Mouse (Mus musculus) C2C12 (cell line): ENCODE data around the gene Sorcs2. TPM values are rescaled to one million over a fixed set of nuclear protein-coding genes. Genes with fewer than 3 reads are reported as not detected.
A peak's percentile ranks its signal among the peaks of the same experiment; 100 is the strongest.

Source experiments
- H3K27me3 ChIP-seq: one replicate; pipeline ENCODE4 v1.6.1; 2011; ENCODE audit not compliant: control insufficient read depth, insufficient read depth, insufficient read length
- H3K36me3 ChIP-seq: one replicate; pipeline ENCODE4 v1.6.1; 2011; ENCODE audit not compliant: control insufficient read depth, insufficient read depth
- H3K4me3 ChIP-seq: one replicate; pipeline ENCODE4 v1.5.1; 2011; ENCODE audit warnings: mild to moderate bottlenecking, control low read depth; ENCODE audit not compliant: poor library complexity, insufficient read depth, severe bottlenecking
- H3K79me2 ChIP-seq: one replicate; pipeline ENCODE4 v1.6.1; 2011; ENCODE audit not compliant: control insufficient read depth, insufficient read depth
- H3K79me3 ChIP-seq: one replicate; pipeline ENCODE4 v1.6.1; 2011; ENCODE audit warnings: low read depth, control low read depth
- H3ac ChIP-seq: one replicate; pipeline ENCODE3; 2011; ENCODE audit warnings: low read depth; ENCODE audit not compliant: control insufficient read depth, insufficient read length
- CEBPB ChIP-seq: IDR thresholded peaks from one replicate; pipeline ENCODE4 v1.6.1; 2011; ENCODE audit warnings: low read depth, mild to moderate bottlenecking, control low read depth, moderate library complexity
- CTCF ChIP-seq: IDR thresholded peaks from one replicate; pipeline ENCODE4 v1.5.1; 2011; ENCODE audit not compliant: control insufficient read depth, insufficient read depth, insufficient read length
- FOSL1 ChIP-seq: IDR thresholded peaks from one replicate; pipeline ENCODE4 v1.8.0; 2011; ENCODE audit warnings: mild to moderate bottlenecking, low read length; ENCODE audit not compliant: poor library complexity, insufficient read depth, severe bottlenecking
- MAX ChIP-seq: IDR thresholded peaks from one replicate; pipeline ENCODE4 v1.6.1; 2011; ENCODE audit warnings: mild to moderate bottlenecking, control low read depth
- MYOD1 ChIP-seq: IDR thresholded peaks from one replicate; pipeline ENCODE4 v1.6.1; 2011; ENCODE audit warnings: low read depth; ENCODE audit not compliant: control insufficient read depth, insufficient read length
- MYOG ChIP-seq: IDR thresholded peaks from one replicate; pipeline ENCODE4 v1.6.1; 2011; ENCODE audit not compliant: control insufficient read depth, insufficient read length; ENCODE audit errors: extremely low read depth
- USF1 ChIP-seq: IDR thresholded peaks from one replicate; pipeline ENCODE4 v1.6.1; 2011; ENCODE audit warnings: low read depth, mild to moderate bottlenecking, control low read depth, moderate library complexity
- polyA plus RNA-seq: library from polyadenylated mRNA; unstranded; fragments of >200 nt; fragmentation: generic; extraction: Trizol; gene quantifications from one replicate; pipeline ENCODE4 v1.2.1, GENCODE M21; 2012; ENCODE audit warnings: missing spikeins

Gene Sorcs2
- polyA plus RNA-seq, 1 experiment: 67.7 TPM

DNA sequence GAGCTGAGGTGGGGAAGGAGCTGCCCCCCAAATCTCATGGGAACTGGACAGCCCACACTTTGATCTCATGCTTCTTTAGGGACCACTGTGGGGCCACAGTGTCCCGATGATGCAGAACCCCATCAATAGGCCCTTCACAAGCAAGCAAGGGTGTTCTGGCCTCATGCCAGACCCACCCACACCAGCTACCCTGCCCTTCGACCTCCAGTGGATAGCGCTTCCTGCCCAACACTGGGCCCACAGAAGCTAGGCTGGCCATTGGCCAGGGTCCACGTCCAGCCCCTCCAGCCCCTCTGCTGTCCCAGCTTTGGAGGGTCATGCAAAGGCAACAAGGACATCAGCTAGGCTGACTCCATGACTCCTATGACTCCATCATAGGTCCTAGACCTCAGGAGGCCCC, 99.9 kb downstream of the Sorcs2 start:
- Histone ChIP-seq H3K79me3 (peaks cover 4% of the 10 kb centered on the region), H3K27me3 (no peaks in the 10 kb centered on the region)
- TF ChIP-seq FOSL1: no peak
- no peak for TF ChIP-seq CTCF
- TF ChIP-seq MAX: no peak
- TF ChIP-seq CEBPB: no peak
- no peak for TF ChIP-seq USF1
- no peak for TF ChIP-seq MYOG
- no peak for TF ChIP-seq MYOD1

DNA sequence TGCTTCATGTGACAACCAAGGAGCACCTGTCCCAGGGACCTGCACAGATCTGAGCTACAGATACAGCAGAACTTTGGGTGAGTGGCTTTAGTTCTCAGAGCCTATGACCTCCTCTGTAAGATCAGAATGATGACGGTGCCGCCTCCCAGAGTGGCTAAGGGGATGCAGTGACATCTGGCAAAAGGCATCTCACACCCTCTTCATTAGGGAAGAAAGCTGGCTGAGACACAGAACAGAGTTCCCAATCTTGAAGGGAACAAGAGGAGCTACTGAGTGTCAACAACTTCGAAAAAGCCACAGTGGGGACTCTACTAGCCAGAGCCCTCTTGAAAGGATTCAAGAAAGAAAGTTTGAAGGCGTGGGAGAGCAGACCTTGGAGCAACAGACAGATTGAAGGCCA, 100.7 kb downstream of the Sorcs2 start:
- Histone ChIP-seq H3ac (no peak overlapping the region), H3K79me3 (peaks cover 4% of the 10 kb centered on the region)
- TF ChIP-seq CEBPB: no peak
- no peak for TF ChIP-seq CTCF
- TF ChIP-seq MYOD1: no peak
- no peak for TF ChIP-seq MAX
- no peak for TF ChIP-seq USF1
- no peak for TF ChIP-seq FOSL1
- TF ChIP-seq MYOG: no peak

More for the DNA sequence above, 99.9 kb downstream of the Sorcs2 start:
- no peak overlapping the region for H3K4me3 ChIP-seq
- no peaks in the 10 kb centered on the region for H3K36me3 ChIP-seq
- peaks cover 6% of the 10 kb centered on the region for H3K79me2 ChIP-seq
- H3ac ChIP-seq: no peak overlapping the region

DNA sequence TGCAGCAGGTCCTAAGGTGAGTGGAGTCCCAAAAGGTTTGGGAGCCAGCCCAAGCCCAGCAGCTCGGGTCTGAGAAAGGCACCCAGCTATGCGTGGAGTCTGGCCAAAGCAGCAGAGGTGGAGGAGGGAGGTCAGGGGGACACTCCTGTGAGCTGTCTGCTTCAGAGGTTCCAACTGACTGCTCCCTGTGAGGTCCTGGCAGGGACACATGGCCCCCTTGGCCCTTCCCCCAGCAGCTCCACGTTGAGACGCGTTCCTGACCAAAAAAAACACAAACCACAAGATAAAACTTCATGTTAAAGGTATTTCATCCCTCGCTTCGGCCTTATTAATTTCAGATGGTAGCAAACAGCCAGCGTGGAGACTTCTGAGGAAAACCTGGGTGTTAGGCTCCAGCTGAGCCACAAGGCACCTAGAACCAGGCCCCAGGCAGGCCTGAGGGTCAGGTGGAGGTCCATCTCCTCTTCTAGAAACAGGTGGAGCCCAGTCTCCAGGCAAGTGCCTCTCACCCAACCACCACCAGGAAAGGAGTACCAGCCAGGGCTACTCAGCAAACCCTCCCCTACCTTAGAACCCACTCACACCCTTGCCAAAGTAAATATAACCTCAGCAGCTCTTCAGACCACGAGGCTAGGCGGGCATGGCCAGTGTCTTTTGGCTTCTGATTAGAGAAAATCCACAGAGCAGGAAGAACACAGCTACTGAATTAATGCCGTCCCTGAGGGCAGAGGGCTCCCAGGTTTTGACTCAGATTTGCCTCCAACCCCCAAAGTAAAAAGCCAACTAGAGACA, 104.6 kb downstream of the Sorcs2 start:
- no peaks in the 10 kb centered on the region for H3K36me3 ChIP-seq
- H3ac ChIP-seq: no peak overlapping the region
- peaks cover 2% of the 10 kb centered on the region for H3K79me3 ChIP-seq
- TF ChIP-seq USF1: no peak
- no peak for TF ChIP-seq CTCF
- no peak for TF ChIP-seq CEBPB
- TF ChIP-seq MYOD1: no peak
- TF ChIP-seq MAX: no peak
- TF ChIP-seq MYOG: no peak
- no peak for TF ChIP-seq FOSL1
- H3K4me3 ChIP-seq: no peak overlapping the region
- H3K79me2 ChIP-seq: no peaks in the 10 kb centered on the region
- H3K27me3 ChIP-seq: no peaks in the 10 kb centered on the region

More for the DNA sequence above, 100.7 kb downstream of the Sorcs2 start:
- Histone ChIP-seq H3K27me3 (no peaks in the 10 kb centered on the region), H3K79me2 (peaks cover 6% of the 10 kb centered on the region), H3K4me3 (no peak overlapping the region), H3K36me3 (no peaks in the 10 kb centered on the region)

GRCm38 (mm10) chr5:36292321-36292720, 105.6 kb downstream of the Sorcs2 start:
- H3K27me3 ChIP-seq: no peaks in the 10 kb centered on the region
- no peaks in the 10 kb centered on the region for H3K79me2 ChIP-seq
- H3K36me3 ChIP-seq: no peaks in the 10 kb centered on the region
- TF ChIP-seq FOSL1 (no peak), CEBPB (no peak), MYOG (no peak), MYOD1 (no peak), USF1 (no peak), CTCF (no peak), MAX (no peak)
- no peak overlapping the region for H3K4me3 ChIP-seq
- H3ac ChIP-seq: no peak overlapping the region
- peaks cover 2% of the 10 kb centered on the region for H3K79me3 ChIP-seq

DNA sequence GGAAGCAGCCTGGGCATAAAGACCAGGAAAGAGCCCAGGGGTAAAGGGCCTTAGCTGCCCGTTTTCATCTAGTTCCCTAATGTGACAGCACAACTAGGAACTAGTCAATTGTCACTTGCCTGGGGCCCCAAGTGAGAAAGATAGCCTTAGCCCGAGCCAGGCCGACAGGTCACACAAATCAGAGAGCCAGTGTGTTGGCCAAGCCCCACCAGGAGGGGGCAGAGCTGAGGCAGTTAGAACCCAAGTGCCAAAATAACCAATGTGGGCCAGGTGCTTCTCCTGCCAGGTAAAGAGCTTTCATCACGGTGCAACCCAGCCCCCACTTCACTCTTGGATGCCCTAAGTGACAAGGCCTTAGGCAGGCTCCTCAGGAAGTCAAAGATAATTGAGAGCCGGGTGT, 106.7 kb downstream of the Sorcs2 start:
- TF ChIP-seq USF1 (no peak), MAX (no peak), CTCF (peak; percentile 21)

GRCm38 (mm10) chr5:36285405-36285804, 112.5 kb downstream of the Sorcs2 start:
- H3ac ChIP-seq: no peak overlapping the region
- no peaks in the 10 kb centered on the region for H3K79me2 ChIP-seq
- H3K27me3 ChIP-seq: no peaks in the 10 kb centered on the region
- TF ChIP-seq MYOD1: no peak
- no peak for TF ChIP-seq CEBPB
- TF ChIP-seq MYOG: no peak
- TF ChIP-seq CTCF: no peak
- no peak for TF ChIP-seq MAX
- no peak for TF ChIP-seq USF1
- no peak for TF ChIP-seq FOSL1
- no peaks in the 10 kb centered on the region for H3K36me3 ChIP-seq
- no peak overlapping the region for H3K4me3 ChIP-seq
- H3K79me3 ChIP-seq: no peaks in the 10 kb centered on the region

More for the DNA sequence above, 106.7 kb downstream of the Sorcs2 start:
- Histone ChIP-seq H3K27me3 (no peaks in the 10 kb centered on the region), H3K36me3 (no peaks in the 10 kb centered on the region), H3K79me3 (peaks cover 2% of the 10 kb centered on the region), H3ac (no peak overlapping the region), H3K4me3 (no peak overlapping the region), H3K79me2 (no peaks in the 10 kb centered on the region)
